Mouse (Mus musculus) kidney, adult 18-20 months (tissue): ENCODE measurements at regions not wholly inside any gene's neighbourhood (a gene's known extent, or its start where the extent isn't known, plus 50 kb on each side); places are given as distances from the start of the nearest gene placed in this dataset.

ENCODE experiments used
- DNase-seq: peaks from one replicate; pipeline ENCODE4 v3.0.0; 2021

DNA sequence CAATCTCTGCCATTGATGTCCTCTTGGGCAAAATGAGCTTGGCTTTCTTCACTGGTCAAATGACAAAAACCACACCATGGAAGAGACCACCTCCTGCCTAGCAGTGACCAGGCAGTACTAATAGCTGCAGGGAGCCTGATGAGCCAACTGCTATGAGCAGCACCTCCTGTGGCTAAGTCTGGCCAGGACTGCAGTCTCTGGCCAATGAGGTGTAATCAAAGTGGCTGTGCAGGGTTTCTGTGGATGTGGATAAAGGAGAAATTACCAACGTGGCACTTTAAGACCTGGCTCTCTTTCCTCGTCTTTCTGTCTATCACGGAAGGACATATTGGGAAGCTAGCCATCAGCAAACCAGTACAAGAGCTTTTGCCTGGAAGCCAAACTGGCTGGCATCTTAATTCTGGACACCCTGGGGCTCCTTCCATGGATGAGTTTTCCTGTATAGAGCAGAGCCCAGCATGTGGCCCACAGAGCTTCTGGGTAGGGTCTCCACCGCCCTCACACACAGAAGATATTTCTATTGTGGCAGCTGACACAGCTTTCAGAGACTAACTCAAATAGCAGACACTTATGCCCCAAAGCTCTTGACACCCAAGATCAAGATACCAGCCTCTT is 188.2 kb upstream of the Rybp start:
- no peak for DNase-seq

DNA sequence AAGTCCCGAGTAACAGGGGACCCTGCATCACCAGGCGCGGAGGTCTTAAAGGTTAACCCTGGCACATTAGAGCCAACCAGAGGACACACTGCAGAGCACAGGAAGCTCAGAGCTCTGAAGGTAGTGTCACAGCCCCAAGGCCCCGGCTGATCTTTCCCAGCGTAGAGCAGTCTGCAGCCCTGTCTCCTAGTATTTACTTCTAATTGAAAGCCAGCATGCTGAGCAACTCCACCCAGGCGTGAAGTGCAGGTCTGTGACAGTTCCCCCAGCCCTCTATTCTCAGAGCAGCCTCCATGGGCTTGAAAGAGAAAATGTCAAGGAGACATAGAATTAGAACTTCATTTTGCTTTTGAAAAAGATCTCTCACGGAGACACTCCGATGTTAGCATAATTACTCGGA is 187.0 kb upstream of the Rybp start:
- DNase-seq, result no peak

DNA sequence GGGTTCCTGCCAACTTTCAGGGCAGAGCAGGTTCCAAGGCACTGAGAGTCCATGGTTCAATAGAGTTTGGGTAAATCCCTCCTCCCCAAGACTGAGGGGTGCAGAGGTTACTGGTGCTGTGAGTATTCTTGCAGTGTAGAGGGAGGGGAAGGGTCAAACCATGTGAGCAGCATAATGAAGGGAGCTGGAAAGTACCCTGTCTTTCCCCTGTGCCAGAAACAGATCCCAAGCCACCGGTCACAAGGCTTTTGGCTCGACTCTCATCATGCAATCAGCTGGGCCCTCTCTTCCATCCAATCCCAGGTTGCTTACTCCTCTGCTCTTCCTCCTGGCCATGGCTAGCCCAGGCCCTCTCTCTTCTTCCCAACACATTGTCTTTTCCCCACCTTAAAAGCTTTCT is 182.8 kb upstream of the Rybp start:
- no peak for DNase-seq

DNA sequence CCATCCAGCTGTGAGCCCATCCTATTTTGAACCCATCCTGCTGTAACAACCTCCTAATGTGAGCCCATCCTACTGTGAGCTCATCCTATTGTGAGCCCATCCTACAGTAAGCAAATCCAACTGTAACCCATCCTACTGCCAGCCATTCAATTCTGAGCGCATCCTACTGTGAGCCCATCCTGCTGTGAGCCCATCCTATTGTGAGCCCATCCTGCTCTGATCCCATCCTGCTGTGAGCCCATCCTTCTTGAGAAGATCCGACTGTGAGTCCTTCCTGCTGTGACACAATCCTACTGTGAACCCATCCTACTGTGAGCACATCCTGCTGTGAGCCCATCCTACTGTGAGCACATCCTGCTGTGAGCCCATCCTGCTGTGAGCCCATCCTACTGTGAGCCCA is 175.5 kb upstream of the Rybp start:
- no peak for DNase-seq

DNA sequence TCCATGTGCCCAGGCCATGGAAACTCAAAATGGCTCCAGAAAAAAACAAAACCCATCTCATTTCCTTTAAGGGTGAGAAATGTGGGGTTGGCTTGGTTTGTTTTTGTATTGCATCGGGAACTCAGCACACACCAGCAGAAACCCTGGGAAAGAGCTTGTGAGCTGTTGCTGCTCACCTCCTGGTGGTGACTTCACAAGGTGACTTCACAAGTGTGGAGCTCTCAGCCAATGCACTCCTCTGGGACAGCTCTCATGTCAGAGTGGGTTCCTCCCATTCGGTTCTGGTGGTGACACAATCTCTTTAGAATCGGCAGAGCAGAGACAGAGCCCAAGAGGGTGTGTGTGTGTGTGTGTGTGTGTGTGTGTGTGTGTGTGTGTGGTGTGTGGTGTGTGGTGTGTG is 166.1 kb upstream of the Rybp start:
- no peak for DNase-seq

DNA sequence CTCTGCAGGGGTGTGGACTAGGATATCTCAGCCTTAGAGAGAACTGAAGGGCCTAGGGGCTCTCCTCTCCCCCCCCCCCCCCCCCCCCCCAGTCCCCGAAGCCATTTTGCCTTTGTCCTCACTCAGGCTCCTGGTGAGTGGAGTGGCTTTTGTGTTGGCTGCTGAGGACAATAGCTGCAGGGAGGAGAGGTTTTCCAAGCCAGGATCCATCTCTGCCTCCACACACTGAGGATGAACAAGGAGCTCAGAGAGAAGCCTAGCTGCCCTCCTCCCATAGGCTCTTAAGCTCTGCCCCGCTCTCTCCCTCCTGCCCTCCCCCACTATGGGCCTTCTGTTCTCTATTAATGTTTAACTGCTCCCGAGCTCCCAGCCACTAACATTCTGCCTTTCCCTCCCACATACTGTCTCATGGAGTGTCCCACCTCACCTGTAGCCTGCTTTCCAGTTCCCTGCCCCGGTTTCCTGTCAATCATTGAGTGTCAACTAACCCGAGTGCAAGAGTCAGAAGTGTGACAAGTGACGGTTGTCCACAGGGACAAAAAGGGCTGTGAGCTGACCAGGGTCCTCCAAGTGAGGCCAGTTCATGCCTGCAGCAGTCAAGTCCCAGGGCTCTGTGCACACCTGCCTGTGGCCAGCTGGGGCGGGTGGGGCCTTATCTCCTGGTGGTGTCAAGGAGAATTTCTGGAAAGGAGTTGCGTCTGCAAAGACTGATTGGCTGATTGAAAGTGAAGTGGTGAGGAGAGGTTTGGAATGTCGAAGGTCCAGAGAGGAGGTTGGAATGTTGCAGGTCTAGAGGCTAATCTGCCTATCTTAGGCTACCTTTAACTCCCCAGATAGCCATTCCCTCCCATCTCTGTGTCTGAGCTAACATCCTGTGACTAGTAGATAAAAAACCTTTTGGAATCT is 165.1 kb upstream of the Rybp start:
- no peak for DNase-seq

DNA sequence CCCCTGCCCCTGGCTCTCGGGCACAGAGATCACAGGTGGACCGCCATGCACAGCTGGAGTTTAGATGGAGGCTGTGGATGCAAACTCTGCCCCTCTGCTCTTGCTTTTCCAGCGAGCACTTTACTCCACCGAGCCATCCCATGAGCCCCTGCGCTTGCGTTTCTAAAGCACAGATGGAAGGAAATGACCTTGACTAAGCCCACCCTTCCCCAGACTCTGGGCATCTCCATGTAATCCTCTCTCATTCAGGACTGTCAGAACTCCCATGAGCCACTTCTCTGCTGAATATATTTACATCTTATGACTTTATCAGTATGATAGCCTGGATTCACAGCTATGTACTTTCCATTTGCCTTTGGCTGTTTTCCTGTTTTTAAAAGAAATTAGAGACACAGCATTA is 162.8 kb upstream of the Rybp start:
- no peak for DNase-seq

DNA sequence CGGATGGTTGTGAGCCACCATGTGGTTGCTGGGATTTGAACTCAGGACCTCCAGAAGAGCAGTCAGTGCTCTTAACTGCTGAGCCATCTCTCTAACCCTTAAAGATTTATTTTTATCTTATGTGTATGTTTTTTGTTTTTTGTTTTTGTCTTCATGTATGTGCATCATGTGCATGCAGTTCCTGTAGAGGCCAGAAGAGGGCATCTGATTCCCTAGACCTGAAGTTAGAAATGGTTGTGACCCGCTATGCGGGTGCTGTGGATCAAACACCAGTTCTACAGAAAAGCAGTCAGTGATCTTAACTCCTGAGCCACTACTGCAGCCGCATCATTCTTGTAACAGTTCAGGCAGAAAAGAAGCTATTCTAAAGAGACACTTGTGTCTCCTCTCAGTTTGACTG is 161.8 kb upstream of the Rybp start:
- no peak for DNase-seq

DNA sequence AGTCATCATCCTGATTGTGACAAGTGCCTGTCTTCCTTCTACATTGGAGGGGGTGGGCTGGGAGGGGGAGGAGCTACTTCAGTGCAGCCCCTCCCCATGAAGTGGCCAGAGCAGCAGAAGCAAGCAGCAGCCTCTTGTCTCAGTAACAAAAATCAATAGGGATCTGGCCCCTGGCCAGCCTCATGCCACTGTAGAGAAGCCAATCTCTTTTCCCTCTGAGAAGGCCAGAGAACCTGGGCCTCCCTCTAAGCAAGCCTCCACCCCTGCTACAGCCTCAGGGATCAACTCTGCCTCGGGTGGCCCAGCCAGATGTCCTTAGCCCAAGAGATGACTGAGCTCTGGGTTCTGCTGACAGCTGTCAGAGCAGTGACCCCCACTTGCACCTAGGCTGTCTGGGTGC is 159.9 kb upstream of the Rybp start:
- no peak for DNase-seq

DNA sequence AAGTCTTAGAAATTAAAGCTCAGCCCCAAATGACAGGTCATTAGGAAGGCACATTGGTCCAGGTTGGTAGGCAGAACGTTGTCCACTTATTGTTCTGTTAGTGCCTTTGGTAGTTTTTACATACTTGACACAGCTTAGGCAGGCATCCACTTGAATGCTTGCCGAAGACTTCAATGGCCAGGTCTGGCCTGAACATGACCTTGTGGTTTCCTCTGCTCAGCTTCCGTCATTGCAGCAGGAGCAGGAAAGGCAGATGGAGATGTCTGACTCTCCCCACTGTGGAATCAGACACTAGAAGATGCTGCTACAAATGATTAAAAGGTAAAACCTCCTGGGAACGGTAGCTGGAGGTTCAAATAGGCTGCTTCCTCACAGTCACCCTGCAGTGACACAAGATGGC is 159.5 kb upstream of the Rybp start:
- DNase-seq, result no peak

DNA sequence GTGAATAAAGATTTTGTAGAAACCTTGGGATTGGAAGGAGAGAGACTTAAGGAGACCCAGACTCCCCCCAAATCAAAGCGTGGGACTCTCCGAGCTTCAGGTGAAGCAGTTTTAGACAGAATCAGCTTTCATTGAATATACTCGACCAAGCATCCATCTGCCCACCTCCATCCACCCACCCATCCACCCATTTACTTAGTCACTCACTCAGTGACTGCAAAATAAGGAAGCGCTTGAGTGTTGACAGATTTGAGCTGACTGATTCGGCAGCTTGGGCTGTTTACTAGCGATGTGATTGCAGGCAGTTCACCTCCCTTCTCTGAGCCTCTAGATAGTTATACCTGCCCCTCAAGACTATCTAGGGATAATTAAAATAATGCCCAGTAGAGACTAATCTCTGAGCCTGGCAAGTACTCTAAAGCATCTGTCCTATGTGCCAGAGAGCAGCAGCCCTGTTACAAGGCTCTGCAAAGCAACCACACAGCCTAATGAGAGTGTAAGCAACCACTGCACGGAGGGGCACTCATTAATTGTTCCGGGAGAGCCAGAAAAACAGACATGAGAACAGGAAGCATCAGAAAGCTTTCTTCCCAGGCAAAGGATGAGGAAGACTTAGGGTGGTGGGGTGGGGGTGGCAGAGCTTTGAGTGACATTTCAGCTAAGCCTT is 151.9 kb upstream of the Rybp start:
- DNase-seq, result no peak

DNA sequence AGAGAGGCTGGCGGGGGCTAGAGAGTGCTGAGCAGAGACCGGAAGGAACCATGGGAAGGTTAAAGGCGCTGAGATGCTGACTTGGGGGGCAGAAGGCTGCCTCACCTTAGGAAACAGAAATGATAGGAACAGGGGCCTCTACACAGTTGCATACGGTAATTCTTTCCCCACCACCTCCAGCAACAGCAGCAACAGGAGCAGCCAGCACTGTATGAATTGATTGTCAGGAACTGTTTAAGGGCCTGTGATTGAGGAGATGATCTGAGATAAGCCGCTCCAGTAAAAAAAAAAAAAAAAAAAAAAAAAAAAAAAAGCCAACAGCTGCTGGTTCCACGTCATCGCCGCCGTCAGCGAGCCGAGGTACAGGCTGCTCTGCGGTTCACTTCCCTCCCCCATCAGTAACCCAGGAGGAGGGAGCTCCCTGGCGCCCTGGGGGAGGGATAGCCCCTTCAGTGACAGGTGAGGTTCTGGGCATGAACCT is 151.3 kb upstream of the Rybp start:
- DNase-seq, result no peak

DNA sequence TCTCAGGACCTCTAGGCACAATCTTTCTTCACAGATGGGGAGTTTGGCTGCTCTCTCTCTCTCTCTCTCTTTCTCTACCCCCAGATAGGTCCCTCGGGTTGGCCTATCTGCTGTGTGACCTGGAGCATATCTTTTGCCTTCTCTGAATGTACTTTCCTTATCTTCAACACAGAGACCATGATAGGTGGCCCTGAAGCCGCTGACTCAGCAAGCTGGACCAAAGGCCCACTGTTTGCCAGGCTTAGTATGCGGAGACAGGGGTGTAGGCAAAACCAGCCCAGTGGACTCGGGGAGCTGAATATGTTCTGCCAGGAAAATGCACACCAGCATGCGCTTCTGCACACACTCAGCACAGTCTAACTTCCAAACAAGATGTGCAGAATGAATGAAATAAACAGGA is 150.7 kb upstream of the Rybp start:
- DNase-seq, result no peak

DNA sequence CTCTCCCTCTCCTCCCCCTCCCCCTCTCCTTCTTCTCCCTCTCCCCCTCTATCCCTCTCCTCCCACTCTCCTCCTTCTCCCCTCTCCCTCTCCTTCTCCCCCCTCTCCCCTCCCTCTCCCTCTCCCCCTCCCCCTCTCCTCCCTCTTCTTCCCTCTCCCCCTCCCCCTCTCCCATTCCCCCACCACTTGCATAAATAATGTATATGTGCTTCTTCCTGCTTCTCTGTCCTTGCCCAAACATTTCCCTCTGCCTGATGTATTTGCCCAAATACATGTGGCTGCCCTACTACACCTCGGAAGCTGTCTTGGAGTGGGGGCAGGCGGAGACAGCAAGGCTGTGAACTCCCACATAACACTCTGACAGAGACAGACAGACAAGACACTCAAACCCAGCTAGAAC is 149.2 kb upstream of the Rybp start:
- DNase-seq, result no peak

DNA sequence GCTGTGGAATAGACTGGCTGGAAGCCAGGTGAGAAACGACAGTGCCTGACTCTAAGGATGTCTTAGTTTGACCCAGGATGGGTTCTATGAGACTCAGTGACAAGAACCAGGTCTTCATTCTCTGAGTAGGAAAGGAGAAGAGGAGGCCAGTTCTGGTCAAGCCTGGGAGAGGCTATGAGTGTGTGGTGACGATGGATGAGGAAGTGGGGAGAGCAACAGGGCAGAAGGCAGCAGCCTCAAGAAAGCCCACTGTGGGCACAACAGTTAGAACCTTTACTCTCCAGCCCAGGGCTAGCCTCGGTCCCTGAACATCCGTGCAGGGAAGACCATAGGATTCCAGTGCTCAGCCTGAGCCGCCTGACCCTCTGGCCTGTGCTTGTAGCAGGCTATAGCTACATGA is 147.9 kb upstream of the Rybp start:
- DNase-seq, result no peak

DNA sequence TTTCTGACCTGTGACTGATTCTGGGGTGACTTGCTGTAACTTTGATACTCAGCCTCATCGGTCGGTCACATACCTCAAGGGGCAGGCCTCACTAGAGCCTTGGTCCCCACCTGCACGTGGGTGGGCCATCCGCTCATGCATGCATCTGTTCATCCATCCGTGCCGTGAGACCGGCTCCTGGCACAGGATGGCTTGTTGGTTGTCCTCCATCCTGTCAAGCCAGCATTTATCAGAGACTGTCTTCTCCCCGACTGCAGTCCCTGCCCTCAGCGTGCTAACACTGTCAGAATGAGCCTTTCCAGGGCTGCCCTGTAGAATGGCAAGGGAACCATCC is 146.2 kb upstream of the Rybp start:
- no peak for DNase-seq

DNA sequence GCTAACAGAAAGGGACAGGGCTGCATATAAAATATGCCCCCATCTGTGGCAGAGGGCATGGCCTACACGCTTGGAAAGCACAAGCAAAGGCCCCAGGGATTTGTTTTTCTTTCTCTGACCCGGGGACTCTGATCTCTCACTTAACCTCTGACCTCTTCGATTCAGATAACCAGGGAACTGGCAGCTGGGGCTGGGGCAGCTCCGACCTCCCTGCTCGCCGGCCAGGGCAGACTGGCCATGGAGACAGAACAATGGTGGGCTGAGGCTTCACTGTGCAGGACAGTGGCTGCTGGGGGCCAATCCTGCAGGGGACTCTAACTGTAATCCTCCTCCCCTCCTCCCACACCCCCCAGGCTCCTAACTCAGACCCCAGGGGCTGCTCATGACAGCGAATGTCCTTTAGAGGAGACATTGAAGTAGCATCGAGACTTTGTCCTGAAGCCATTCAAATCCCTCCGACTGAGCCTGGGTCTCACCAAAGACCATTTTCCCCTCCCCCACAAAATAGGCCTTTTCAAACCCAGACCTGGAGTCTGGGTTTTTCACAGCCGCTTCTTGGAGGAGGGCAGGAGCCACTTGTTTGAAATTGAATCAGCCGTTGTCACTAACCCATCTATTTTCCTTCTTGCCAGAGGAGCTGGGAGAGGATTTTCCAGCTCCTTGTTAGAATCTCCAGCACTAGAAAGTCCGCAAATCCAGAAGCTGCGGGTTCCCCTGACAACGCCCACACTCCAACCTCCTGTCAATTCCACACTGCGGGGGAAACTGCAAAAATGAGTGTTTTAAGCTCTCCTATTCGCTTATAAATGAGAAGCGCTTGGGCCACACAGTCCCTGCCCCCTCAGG is 145.6 kb upstream of the Rybp start:
- no peak for DNase-seq

DNA sequence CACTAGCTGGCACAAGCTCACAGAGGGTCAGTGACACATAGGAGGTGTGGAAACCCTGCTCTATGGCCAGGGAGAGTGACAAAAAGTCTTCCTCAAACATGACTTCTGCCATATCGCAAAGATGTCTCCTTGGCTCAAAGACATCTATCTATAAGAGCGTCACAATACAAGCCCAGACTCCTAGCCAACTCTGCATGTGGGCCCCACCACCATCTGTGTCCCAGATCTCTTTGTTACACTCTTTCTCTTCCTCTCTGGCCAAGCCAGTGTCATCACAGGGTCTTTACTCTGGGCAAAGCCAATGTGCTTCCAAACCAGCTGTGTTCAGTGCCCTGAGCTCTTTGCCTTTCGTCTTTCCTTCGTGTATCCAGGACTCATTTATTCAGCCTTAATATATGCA is 143.0 kb upstream of the Rybp start:
- DNase-seq, result no peak

DNA sequence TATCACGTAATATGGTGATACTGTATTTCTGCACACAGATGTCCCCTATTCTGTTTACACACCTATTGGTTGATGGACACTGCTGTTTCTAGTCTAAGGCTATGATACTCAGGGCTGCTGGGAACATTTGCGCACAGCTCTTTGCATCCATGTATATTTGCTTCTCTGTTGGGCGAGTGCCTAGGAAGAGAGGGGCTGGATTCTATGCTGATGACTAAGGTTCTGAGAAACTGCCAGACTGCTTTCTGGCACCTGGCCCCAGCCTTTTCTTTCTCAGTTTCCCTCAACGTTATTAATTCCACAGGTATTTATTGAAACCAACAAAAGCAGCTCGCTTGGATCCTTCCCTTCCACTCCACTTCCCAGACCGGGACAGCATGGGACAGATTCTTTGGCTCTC is 142.2 kb upstream of the Rybp start:
- no peak for DNase-seq

DNA sequence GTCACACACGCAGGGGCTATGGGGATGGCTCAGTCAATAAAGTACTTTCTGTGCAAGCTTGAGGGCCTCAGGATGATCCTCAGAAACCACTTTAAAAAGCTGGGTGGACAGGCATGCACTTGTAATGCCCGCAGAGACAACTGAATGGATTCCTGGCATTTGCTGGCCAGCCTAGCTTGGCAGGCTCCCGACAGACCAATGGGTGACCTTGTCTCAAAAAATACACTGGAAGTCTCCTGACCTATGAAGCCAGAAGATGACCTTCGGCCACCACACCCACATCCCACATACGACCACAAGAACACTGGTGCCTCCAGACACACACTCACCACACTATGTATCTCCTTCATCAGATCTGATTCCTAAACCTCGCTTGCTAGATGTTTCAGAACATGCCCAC is 141.5 kb upstream of the Rybp start:
- no peak for DNase-seq

DNA sequence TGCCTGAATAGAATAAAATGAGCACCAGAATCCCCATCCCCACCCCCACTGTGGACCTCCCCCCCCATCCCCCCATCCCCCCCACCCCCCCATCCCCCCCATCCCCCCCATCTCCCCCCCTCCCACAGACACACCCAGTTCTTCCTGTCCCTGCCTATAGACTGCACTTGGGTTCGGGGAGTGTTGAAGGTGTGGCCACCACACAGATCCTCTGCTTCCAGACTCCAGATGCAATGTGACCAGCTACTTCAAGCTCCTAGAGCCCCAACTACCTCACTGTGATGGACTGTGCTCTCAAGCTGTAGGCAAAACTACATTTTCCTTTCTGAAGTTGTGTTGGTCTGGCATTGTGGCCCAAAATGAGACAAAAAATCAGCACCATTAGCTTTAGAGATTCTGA is 138.3 kb upstream of the Rybp start:
- no peak for DNase-seq

DNA sequence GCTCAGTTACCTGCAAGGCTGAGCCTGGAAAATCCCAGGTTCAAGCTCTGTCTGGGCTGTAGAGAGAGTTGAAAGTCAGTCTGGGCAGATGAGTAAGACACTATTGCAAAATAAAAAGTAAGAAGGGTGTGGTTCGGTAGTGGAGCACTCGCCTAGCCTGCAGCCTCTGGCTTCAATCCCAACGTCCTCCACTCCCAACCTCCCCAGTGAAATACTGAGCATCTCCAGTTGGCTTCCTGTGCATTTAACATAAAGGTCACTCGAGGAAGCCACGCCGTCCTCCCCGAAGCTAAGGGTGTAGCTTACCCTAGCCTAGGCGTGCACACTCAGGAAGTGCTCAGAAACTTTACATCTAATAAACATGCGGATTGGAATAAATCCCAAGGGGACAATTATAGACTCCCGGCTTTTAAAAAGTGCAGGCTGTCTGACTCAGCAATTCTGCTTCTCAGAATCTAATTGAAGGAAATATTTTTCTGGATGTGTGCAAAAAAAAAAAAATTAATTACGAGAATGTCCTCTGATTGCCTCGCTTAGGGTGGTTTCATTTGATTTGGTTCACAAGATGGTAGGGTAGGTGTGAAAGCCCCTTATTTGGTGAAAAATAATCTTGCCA is 137.6 kb upstream of the Rybp start:
- no peak for DNase-seq

DNA sequence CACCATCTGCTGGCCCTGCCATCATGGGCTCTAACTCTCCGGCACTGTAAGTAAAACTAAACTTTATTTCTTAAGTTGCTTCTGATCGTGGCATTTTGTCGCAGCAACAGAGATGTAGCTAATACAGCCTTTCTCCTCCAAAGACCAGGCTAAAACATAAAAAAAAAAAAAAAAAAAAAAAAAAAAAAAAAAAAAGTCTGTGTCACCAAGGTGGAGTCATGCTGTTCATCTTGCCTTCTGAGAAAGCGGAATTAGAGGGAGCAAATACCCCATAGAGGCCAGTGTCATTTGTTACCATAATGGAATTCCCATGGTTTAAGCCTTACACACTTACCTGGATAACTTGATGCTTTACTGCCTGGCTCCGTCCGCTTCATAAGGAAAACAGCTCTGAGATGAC is 136.9 kb upstream of the Rybp start:
- DNase-seq, result no peak
